Mouse (Mus musculus) liver, embryonic 14.5 days (tissue): ENCODE data around the gene Dnm3.

Experiments used
- CTCF ChIP-seq: IDR thresholded peaks from 2 replicates; pipeline ENCODE4 v1.5.1; 2016; ENCODE audit warnings: antibody characterized with exemption, low read depth, control low read depth
- EP300 ChIP-seq: IDR thresholded peaks from 2 replicates; pipeline ENCODE4 v1.6.1; 2016; ENCODE audit warnings: antibody characterized with exemption, low read depth

- TF ChIP-seq EP300: no peak
- no peak for TF ChIP-seq CTCF
Measured at GRCm38 (mm10) chr1:162458711-162459110, 19.1 kb downstream of the Dnm3 start.
